Mouse (Mus musculus): ENCODE measurements at regions not wholly inside any gene's neighbourhood (a gene's known extent, or its start where the extent isn't known, plus 50 kb on each side); places are given as distances from the start of the nearest gene placed in this dataset.
"Not testable (repeated sequence)": the region's sequence is repeated elsewhere in the genome, so short reads cannot be mapped to it uniquely, and the experiment has no call there.

GRCm38 (mm10) chr10:86636953-86637376 is 68.3 kb downstream of the Hsp90b1 start:
- peak; percentile 85 to 89 for DNase-seq

- not testable (repeated sequence) for DNase-seq
Observed at GRCm38 (mm10) chr10:86636515-86636914, 68.8 kb downstream of the Hsp90b1 start.

- not testable (repeated sequence) for DNase-seq
Observed at GRCm38 (mm10) chr10:86626734-86627133, 78.6 kb downstream of the Hsp90b1 start.

- not testable (repeated sequence) for DNase-seq
Observed at GRCm38 (mm10) chr10:86617958-86618664, 87.2 kb downstream of the Hsp90b1 start.

- not testable (repeated sequence) for DNase-seq
Observed at GRCm38 (mm10) chr10:86612341-86612740, 93.0 kb downstream of the Hsp90b1 start.

- peak; percentile 5 to 15 for DNase-seq
Observed at GRCm38 (mm10) chr10:86610027-86610426, 95.3 kb downstream of the Hsp90b1 start.

- DNase-seq: peak; percentile 33 to 38
Observed at GRCm38 (mm10) chr10:86600843-86601242, 102.1 kb upstream of the Syn3 start.

GRCm38 (mm10) chr10:86599991-86600390 is 101.3 kb upstream of the Syn3 start:
- DNase-seq: peak; percentile 21 to 23

GRCm38 (mm10) chr10:86590211-86590610 is 91.5 kb upstream of the Syn3 start:
- DNase-seq: not testable (repeated sequence)

GRCm38 (mm10) chr10:86566875-86567274 is 68.2 kb upstream of the Syn3 start:
- DNase-seq: peak in 1 of 2 experiments; percentile 3

- DNase-seq: peak; percentile 57 to 59
Observed at GRCm38 (mm10) chr10:86555843-86556242, 57.1 kb upstream of the Syn3 start.

Data from kidney, postnatal 4 days (tissue).